Mouse (Mus musculus): ENCODE results near the gene Afdn.

- TF ChIP-seq CHD2 (IDR thresholded peaks at IDR 0.05; ENCODE audit: low read depth, low read length) = no peak
- TF ChIP-seq ZNF384 (IDR thresholded peaks at IDR 0.05; ENCODE audit: low read depth, low read length) = no peak
- TF ChIP-seq ZC3H11A (IDR thresholded peaks at IDR 0.05; ENCODE audit: borderline replicate concordance, low read depth, low read length) = no peak
- no peak for TF ChIP-seq HCFC1 (IDR thresholded peaks at IDR 0.05; ENCODE audit: borderline replicate concordance, insufficient read depth, low read length)
Observed at GRCm38 (mm10) chr17:13715511-13715910, 44.8 kb upstream of the Afdn start.

Data from ES-E14 (cell line).